Mouse (Mus musculus): ENCODE data around the gene Zfp839. TPM values are rescaled to one million over a fixed set of nuclear protein-coding genes. Genes with fewer than 3 reads are reported as not detected.
A peak's percentile ranks its signal among the peaks of the same experiment; 100 is the strongest.

The Zfp839 gene
- polyA plus RNA-seq, 1 experiment from 2014 or later: 5.2 TPM

GRCm38 (mm10) chr12:110864008-110864407, 14.0 kb downstream of the Zfp839 start:
- no peak overlapping the region for H3K27ac ChIP-seq (ENCODE audit: low read depth)
- H3K9me3 ChIP-seq (ENCODE audit: low read depth, low read length): no peaks in the 10 kb centered on the region
- TF ChIP-seq CTCF (IDR thresholded peaks at IDR 0.05; ENCODE audit: low read depth): no peak
- no peaks in the 10 kb centered on the region for H3K27me3 ChIP-seq (ENCODE audit: insufficient read depth, low read length)
- ATAC-seq (ENCODE audit: insufficient read depth) (no peak), DNase-seq (no peak)
- 87% methylated on average over 6 of the region's 6 CpGs for WGBS
- peaks cover 59% of the 10 kb centered on the region for H3K36me3 ChIP-seq (ENCODE audit: insufficient read depth)
- H3K4me1 ChIP-seq (ENCODE audit: insufficient read depth): no peaks in the 10 kb centered on the region
- no peak overlapping the region for H3K9ac ChIP-seq
- no peak overlapping the region for H3K4me2 ChIP-seq
- no peak overlapping the region for H3K4me3 ChIP-seq (ENCODE audit: low read depth, low read length)

GRCm38 (mm10) chr12:110865571-110865970, 15.5 kb downstream of the Zfp839 start:
- Histone ChIP-seq H3K27ac (ENCODE audit: low read depth) (no peak overlapping the region), H3K4me3 (ENCODE audit: low read depth, low read length) (no peak overlapping the region), H3K27me3 (ENCODE audit: insufficient read depth, low read length) (no peaks in the 10 kb centered on the region), H3K36me3 (ENCODE audit: insufficient read depth) (peaks cover 63% of the 10 kb centered on the region), H3K9ac (no peak overlapping the region), H3K9me3 (ENCODE audit: low read depth, low read length) (no peaks in the 10 kb centered on the region), H3K4me2 (no peak overlapping the region), H3K4me1 (ENCODE audit: insufficient read depth) (no peaks in the 10 kb centered on the region)
- WGBS: 70% methylated on average over 6 of the region's 6 CpGs
- DNase-seq (no peak), ATAC-seq (ENCODE audit: insufficient read depth) (no peak)
- no peak for TF ChIP-seq CTCF (IDR thresholded peaks at IDR 0.05; ENCODE audit: low read depth)

- no peak overlapping the region for H3K4me2 ChIP-seq
- peaks cover 63% of the 10 kb centered on the region for H3K36me3 ChIP-seq (ENCODE audit: insufficient read depth)
- H3K4me1 ChIP-seq (ENCODE audit: insufficient read depth): no peaks in the 10 kb centered on the region
- H3K27ac ChIP-seq (ENCODE audit: low read depth): no peak overlapping the region
- H3K27me3 ChIP-seq (ENCODE audit: insufficient read depth, low read length): no peaks in the 10 kb centered on the region
- H3K9ac ChIP-seq: no peak overlapping the region
- no peaks in the 10 kb centered on the region for H3K9me3 ChIP-seq (ENCODE audit: low read depth, low read length)
- H3K4me3 ChIP-seq (ENCODE audit: low read depth, low read length): no peak overlapping the region
- WGBS: 87% methylated on average over 10 of the region's 10 CpGs
- TF ChIP-seq CTCF (IDR thresholded peaks at IDR 0.05; ENCODE audit: low read depth): no peak
- DNase-seq (no peak), ATAC-seq (ENCODE audit: insufficient read depth) (no peak)
These were observed 15.9 kb downstream of the Zfp839 start for GRCm38 (mm10) chr12:110865989-110866388.

GRCm38 (mm10) chr12:110870107-110870506, 20.1 kb downstream of the Zfp839 start:
- WGBS: 86% methylated on average over 4 of the region's 4 CpGs
- H3K36me3 ChIP-seq (ENCODE audit: insufficient read depth): peaks cover 81% of the 10 kb centered on the region
- ATAC-seq (ENCODE audit: insufficient read depth) (no peak), DNase-seq (no peak)
- H3K9me3 ChIP-seq (ENCODE audit: low read depth, low read length): no peaks in the 10 kb centered on the region
- H3K4me2 ChIP-seq: no peak overlapping the region
- H3K9ac ChIP-seq: no peak overlapping the region
- no peak overlapping the region for H3K4me3 ChIP-seq (ENCODE audit: low read depth, low read length)
- no peaks in the 10 kb centered on the region for H3K27me3 ChIP-seq (ENCODE audit: insufficient read depth, low read length)
- no peak overlapping the region for H3K27ac ChIP-seq (ENCODE audit: low read depth)
- H3K4me1 ChIP-seq (ENCODE audit: insufficient read depth): no peaks in the 10 kb centered on the region
- TF ChIP-seq CTCF (IDR thresholded peaks at IDR 0.05; ENCODE audit: low read depth): no peak

GRCm38 (mm10) chr12:110871247-110871646, 21.2 kb downstream of the Zfp839 start:
- H3K4me1 ChIP-seq (ENCODE audit: insufficient read depth): no peaks in the 10 kb centered on the region
- no peak for DNase-seq
- no peak overlapping the region for H3K27ac ChIP-seq (ENCODE audit: low read depth)
- no peaks in the 10 kb centered on the region for H3K9me3 ChIP-seq (ENCODE audit: low read depth, low read length)
- no peaks in the 10 kb centered on the region for H3K27me3 ChIP-seq (ENCODE audit: insufficient read depth, low read length)
- no peak overlapping the region for H3K4me2 ChIP-seq
- WGBS: 76% methylated on average over 5 of the region's 5 CpGs
- no peak for TF ChIP-seq CTCF (IDR thresholded peaks at IDR 0.05; ENCODE audit: low read depth)
- H3K9ac ChIP-seq: no peak overlapping the region
- no peak for ATAC-seq (ENCODE audit: insufficient read depth)
- peaks cover 84% of the 10 kb centered on the region for H3K36me3 ChIP-seq (ENCODE audit: insufficient read depth)
- H3K4me3 ChIP-seq (ENCODE audit: low read depth, low read length): no peak overlapping the region

- peaks cover 88% of the 10 kb centered on the region for H3K36me3 ChIP-seq (ENCODE audit: insufficient read depth)
- no peak overlapping the region for H3K4me2 ChIP-seq
- no peak overlapping the region for H3K9ac ChIP-seq
- no peak overlapping the region for H3K27ac ChIP-seq (ENCODE audit: low read depth)
- 82% methylated on average over 2 of the region's 2 CpGs for whole genome bisulfite sequencing
- no peak for DNase-seq
- H3K9me3 ChIP-seq (ENCODE audit: low read depth, low read length): no peaks in the 10 kb centered on the region
- H3K27me3 ChIP-seq (ENCODE audit: insufficient read depth, low read length): no peaks in the 10 kb centered on the region
- no peaks in the 10 kb centered on the region for H3K4me1 ChIP-seq (ENCODE audit: insufficient read depth)
- no peak for ATAC-seq (ENCODE audit: insufficient read depth)
- no peak for TF ChIP-seq CTCF (IDR thresholded peaks at IDR 0.05; ENCODE audit: low read depth)
- no peak overlapping the region for H3K4me3 ChIP-seq (ENCODE audit: low read depth, low read length)
These were observed 25.3 kb downstream of the Zfp839 start for GRCm38 (mm10) chr12:110875351-110875750.

GRCm38 (mm10) chr12:110882291-110882690, 32.2 kb downstream of the Zfp839 start:
- H3K27me3 ChIP-seq (ENCODE audit: insufficient read depth, low read length): no peaks in the 10 kb centered on the region
- WGBS: 88% methylated on average over 7 of the region's 7 CpGs
- H3K9ac ChIP-seq: no peak overlapping the region
- H3K36me3 ChIP-seq (ENCODE audit: insufficient read depth): peaks cover 53% of the 10 kb centered on the region
- no peak for ATAC-seq (ENCODE audit: insufficient read depth)
- no peak overlapping the region for H3K27ac ChIP-seq (ENCODE audit: low read depth)
- peak; percentile 24 for TF ChIP-seq CTCF (IDR thresholded peaks at IDR 0.05; ENCODE audit: low read depth)
- no peak overlapping the region for H3K4me2 ChIP-seq
- no peaks in the 10 kb centered on the region for H3K9me3 ChIP-seq (ENCODE audit: low read depth, low read length)
- H3K4me1 ChIP-seq (ENCODE audit: insufficient read depth): no peaks in the 10 kb centered on the region
- DNase-seq: peak; percentile 8
- no peak overlapping the region for H3K4me3 ChIP-seq (ENCODE audit: low read depth, low read length)

- ATAC-seq (ENCODE audit: insufficient read depth) (no peak), DNase-seq (no peak)
- TF ChIP-seq CTCF (IDR thresholded peaks at IDR 0.05; ENCODE audit: low read depth): no peak
- Histone ChIP-seq H3K9me3 (ENCODE audit: low read depth, low read length) (no peaks in the 10 kb centered on the region), H3K27ac (ENCODE audit: low read depth) (no peak overlapping the region), H3K4me1 (ENCODE audit: insufficient read depth) (0 out of 2 replicates have a peak, but pooled peaks cover 5% of the 10 kb centered on the region), H3K36me3 (ENCODE audit: insufficient read depth) (peaks cover 27% of the 10 kb centered on the region; the same call in 1 of the 2 replicates), H3K4me3 (ENCODE audit: low read depth, low read length) (no peak overlapping the region), H3K4me2 (no peak overlapping the region), H3K9ac (no peak overlapping the region), H3K27me3 (ENCODE audit: insufficient read depth, low read length) (no peaks in the 10 kb centered on the region)
- 89% methylated on average over 2 of the region's 2 CpGs for WGBS
These were observed 35.2 kb downstream of the Zfp839 start for GRCm38 (mm10) chr12:110885251-110885650.
